Mouse (Mus musculus) adrenal gland, postnatal 4 days (tissue): ENCODE measurements around the gene Rasa4. TPM values are rescaled to one million over a fixed set of nuclear protein-coding genes. Genes with fewer than 3 reads are reported as not detected.
A peak's percentile ranks its signal among the peaks of the same experiment; 100 is the strongest.
"Not testable (repeated sequence)": the region's sequence is repeated elsewhere in the genome, so short reads cannot be mapped to it uniquely, and the experiment has no call there.

Source experiments
- DNase-seq, 2 experiments: peaks; one replicate each; pipeline ENCODE4 v3.0.0; 2021 to 2022; ENCODE audit warnings: low spot score in 2 of 2, mixed read lengths in 2 of 2
- long read RNA-seq, 2 experiments: library from polyadenylated mRNA; stranded (forward); transcript quantifications; one replicate each; pipeline ENCODE4 v2.0.0; 2021
- total RNA-seq, 2 experiments: library from RNA; stranded (reverse); gene quantifications; 2 replicates each; pipeline ENCODE4 v1.2.3; 2021

Rasa4 gene
- total RNA-seq, result 10 to 100 TPM; 15.2 to 19.6 TPM
- long read RNA-seq, experiment 1, transcript Rasa4-201 (21 exons, 2,914 nt), result major isoform, 11 of 26 reads
- long read RNA-seq, experiment 1, partial matches to known transcripts, result 5 of 26 reads
- long read RNA-seq, experiment 1, other reads (novel, unspliced or antisense), result 8 of 26 reads
- long read RNA-seq, experiment 2, transcript Rasa4-201 (21 exons, 2,914 nt), result major isoform, 20 of 38 reads
- long read RNA-seq, experiment 2, partial matches to known transcripts, result 5 of 38 reads
- long read RNA-seq, experiment 2, other reads (novel, unspliced or antisense), result 10 of 38 reads

GRCm38 (mm10) chr5:136083669-136084107, at the start of gene Rasa4:
Gene Rasa4, plus strand, starts transcription at chr5:136083916.
- peak; percentile 72 to 83 for DNase-seq

GRCm38 (mm10) chr5:136034868-136035267, 48.8 kb upstream of the Rasa4 start:
- DNase-seq, result no peak

GRCm38 (mm10) chr5:136035285-136035684, 48.4 kb upstream of the Rasa4 start:
- DNase-seq, result no peak

- DNase-seq, result no peak
Observed at GRCm38 (mm10) chr5:136036667-136037066, 47.0 kb upstream of the Rasa4 start.

- DNase-seq, result no peak
Observed at GRCm38 (mm10) chr5:136038258-136039214, 45.2 kb upstream of the Rasa4 start, which contains the start of gene Upk3b. Gene Upk3b, plus strand, starts transcription at chr5:136038496.

- DNase-seq, result no peak
Observed at GRCm38 (mm10) chr5:136040210-136040609, 43.5 kb upstream of the Rasa4 start.

- no peak for DNase-seq
Observed at GRCm38 (mm10) chr5:136041260-136041659, 42.5 kb upstream of the Rasa4 start.

GRCm38 (mm10) chr5:136041666-136042065, 42.0 kb upstream of the Rasa4 start:
- DNase-seq, result no peak

- no peak for DNase-seq
Observed at GRCm38 (mm10) chr5:136044865-136045264, 38.9 kb upstream of the Rasa4 start.

GRCm38 (mm10) chr5:136045408-136045807, 38.3 kb upstream of the Rasa4 start:
- DNase-seq, result no peak

GRCm38 (mm10) chr5:136045987-136046386, 37.7 kb upstream of the Rasa4 start:
- peak; percentile 59 to 71 for DNase-seq

- not testable (repeated sequence) for DNase-seq
Observed at GRCm38 (mm10) chr5:136048541-136048940, 35.2 kb upstream of the Rasa4 start.

- no peak for DNase-seq
Observed at GRCm38 (mm10) chr5:136049926-136050325, 33.8 kb upstream of the Rasa4 start.

- peak in 1 of 2 experiments; percentile 49 for DNase-seq
Observed at GRCm38 (mm10) chr5:136051231-136052085, 32.3 kb upstream of the Rasa4 start.

- DNase-seq, result no peak
Observed at GRCm38 (mm10) chr5:136052861-136053655, 30.7 kb upstream of the Rasa4 start.

- no peak for DNase-seq
Observed at GRCm38 (mm10) chr5:136054301-136055077, 29.2 kb upstream of the Rasa4 start, which contains the start of gene Upk3bl. Gene Upk3bl, plus strand, starts transcription at chr5:136054492.

- no peak for DNase-seq
Observed at GRCm38 (mm10) chr5:136056062-136056461, 27.7 kb upstream of the Rasa4 start.

GRCm38 (mm10) chr5:136057085-136057484, 26.6 kb upstream of the Rasa4 start:
- no peak for DNase-seq

- DNase-seq, result peak; percentile 65 to 77
Observed at GRCm38 (mm10) chr5:136061567-136061966, 22.1 kb upstream of the Rasa4 start.
